Mouse (Mus musculus) megakaryocyte-erythroid progenitor cell, adult 5 weeks (primary cell): ENCODE data around the gene Trdn. TPM values are rescaled to one million over a fixed set of nuclear protein-coding genes. Genes with fewer than 3 reads are reported as not detected.

Experiments used
- polyA plus RNA-seq: library from polyadenylated mRNA; stranded (reverse); fragments of >175 nt; gene quantifications from 2 replicates; pipeline ENCODE4 v1.2.3, GENCODE M21; 2012

Gene Trdn
- not detected in 2 replicates for polyA plus RNA-seq

DNA sequence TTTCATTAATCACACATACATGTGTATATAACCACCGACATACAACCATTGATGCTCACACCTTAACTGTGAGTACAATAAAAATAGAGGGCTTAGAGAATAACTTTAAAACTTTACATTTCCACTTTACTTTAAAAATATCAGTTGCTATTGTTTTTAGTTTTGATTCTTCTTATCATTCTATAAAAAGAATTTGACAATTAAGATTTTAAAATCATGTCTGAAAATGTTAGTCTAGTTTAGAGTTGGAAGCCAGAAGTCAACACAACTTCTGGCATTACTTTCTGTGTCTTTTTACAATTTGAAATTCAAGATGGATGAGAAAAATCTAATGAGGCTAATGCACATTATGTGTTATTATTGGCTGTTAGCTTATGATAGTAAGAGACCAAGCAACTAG is at the start of gene Trdn:
Trdn (plus strand) TSS at position 301 of the 400 bp plus-strand sequence.

Other genes starting within 250 kb of the Trdn start
- gene Nkain2, start 190.1 kb upstream of the Trdn start, polyA plus RNA-seq, result not detected in 2 replicates